Mouse (Mus musculus): ENCODE measurements around the gene Mreg. TPM values are rescaled to one million over a fixed set of nuclear protein-coding genes. Genes with fewer than 3 reads are reported as not detected.
"Not testable (repeated sequence)": the region's sequence is repeated elsewhere in the genome, so short reads cannot be mapped to it uniquely, and the experiment has no call there.

Mreg gene
- 1 to 10 TPM; 4.7 TPM for total RNA-seq (2021)
- long read RNA-seq, partial matches to known transcripts = 0 of 3 reads
- long read RNA-seq, other reads (novel, unspliced or antisense) = 0 of 3 reads

GRCm38 (mm10) chr1:72211701-72212699 lies at the start of gene Mreg:
Gene Mreg (minus strand): TSS chr1:72212307.
- peak; percentile 32 to 67 for DNase-seq (ENCODE audit: low spot score in 2 of 2)

- DNase-seq (ENCODE audit: low spot score in 2 of 2) = no peak
Measured at GRCm38 (mm10) chr1:72256381-72257256, 44.5 kb upstream of the Mreg start.

- no peak for DNase-seq (ENCODE audit: low spot score in 2 of 2)
Measured at GRCm38 (mm10) chr1:72255854-72256175, 43.7 kb upstream of the Mreg start.

- DNase-seq (ENCODE audit: low spot score in 2 of 2) = no peak
Measured at GRCm38 (mm10) chr1:72255062-72255853, 43.2 kb upstream of the Mreg start.

GRCm38 (mm10) chr1:72254545-72255061 lies 42.5 kb upstream of the Mreg start:
- peak; percentile 78 to 85 for DNase-seq (ENCODE audit: low spot score in 2 of 2)

GRCm38 (mm10) chr1:72253881-72254491 lies 41.9 kb upstream of the Mreg start:
- peak in 1 of 2 experiments; percentile 19 for DNase-seq (ENCODE audit: low spot score in 2 of 2)

- DNase-seq (ENCODE audit: low spot score in 2 of 2) = no peak
Measured at GRCm38 (mm10) chr1:72251806-72252205, 39.7 kb upstream of the Mreg start.

- DNase-seq (ENCODE audit: low spot score in 2 of 2) = not testable (repeated sequence)
Measured at GRCm38 (mm10) chr1:72248226-72248737, 36.2 kb upstream of the Mreg start.

GRCm38 (mm10) chr1:72244317-72245036 lies 32.4 kb upstream of the Mreg start:
- DNase-seq (ENCODE audit: low spot score in 2 of 2) = no peak

GRCm38 (mm10) chr1:72243656-72244316 lies 31.7 kb upstream of the Mreg start:
- DNase-seq (ENCODE audit: low spot score in 2 of 2) = peak; percentile 93 to 97

- no peak for DNase-seq (ENCODE audit: low spot score in 2 of 2)
Measured at GRCm38 (mm10) chr1:72242581-72243143, 30.6 kb upstream of the Mreg start.

GRCm38 (mm10) chr1:72239113-72239512 lies 27.0 kb upstream of the Mreg start:
- not testable (repeated sequence) for DNase-seq (ENCODE audit: low spot score in 2 of 2)

GRCm38 (mm10) chr1:72238016-72238580 lies 26.0 kb upstream of the Mreg start:
- DNase-seq (ENCODE audit: low spot score in 2 of 2) = no peak

- DNase-seq (ENCODE audit: low spot score in 2 of 2) = peak in 1 of 2 experiments; percentile 48
Measured at GRCm38 (mm10) chr1:72237007-72237775, 25.1 kb upstream of the Mreg start.

- peak; percentile 70 to 82 for DNase-seq (ENCODE audit: low spot score in 2 of 2)
Measured at GRCm38 (mm10) chr1:72236363-72237006, 24.4 kb upstream of the Mreg start.

GRCm38 (mm10) chr1:72232592-72232991 lies 20.5 kb upstream of the Mreg start:
- not testable (repeated sequence) for DNase-seq (ENCODE audit: low spot score in 2 of 2)

GRCm38 (mm10) chr1:72228974-72229373 lies 16.9 kb upstream of the Mreg start:
- no peak for DNase-seq (ENCODE audit: low spot score in 2 of 2)

Measured in layer of hippocampus, adult 18-20 months (tissue).